Mouse (Mus musculus) lung, embryonic 16.5 days (tissue): ENCODE measurements around the gene Pdap1. TPM values are rescaled to one million over a fixed set of nuclear protein-coding genes. Genes with fewer than 3 reads are reported as not detected.

ENCODE experiments used
- polyA plus RNA-seq: library from polyadenylated mRNA; unstranded; fragments of >200 nt; fragmentation: Nextera tagmentation; extraction: Ambion mirVana; gene quantifications from 2 replicates; pipeline ENCODE4 v1.2.1, GENCODE M21; 2015

Pdap1 gene
- polyA plus RNA-seq, 1 experiment from 2014 or later = 94.0 TPM

Other genes with a start within 250 kb of the Pdap1 start
- 9.5 and 15.6 TPM in 2 replicates for gene Smurf1, start 174.4 kb downstream of the Pdap1 start, polyA plus RNA-seq
- 0.25 TPM in 1 of 2 replicates, not detected in the other for gene Gm4871, start 107.5 kb downstream of the Pdap1 start, polyA plus RNA-seq
- gene 1700018F24Rik, start 97.2 kb downstream of the Pdap1 start, polyA plus RNA-seq = 0.23 TPM in 1 of 2 replicates, not detected in the other
- 146 and 150 TPM in 2 replicates for gene Arpc1a, start 56.4 kb downstream of the Pdap1 start, polyA plus RNA-seq
- gene Kpna7, start 56.2 kb downstream of the Pdap1 start, polyA plus RNA-seq = not detected in 2 replicates
- gene Arpc1b, start 26.0 kb downstream of the Pdap1 start, polyA plus RNA-seq = 379 and 391 TPM in 2 replicates
- 178 and 181 TPM in 2 replicates for gene Bud31, start 124 bp upstream of the Pdap1 start, polyA plus RNA-seq
- 15.7 and 15.9 TPM in 2 replicates for gene Ptcd1, start 26.9 kb upstream of the Pdap1 start, polyA plus RNA-seq
- gene Cpsf4, start 27.0 kb upstream of the Pdap1 start, polyA plus RNA-seq = 49.1 and 50.4 TPM in 2 replicates
- gene Atp5j2, start 51.8 kb upstream of the Pdap1 start, polyA plus RNA-seq = 672 and 734 TPM in 2 replicates
- gene Zkscan14, start 61.6 kb upstream of the Pdap1 start, polyA plus RNA-seq = 9.4 and 10.9 TPM in 2 replicates
- 12.0 and 12.4 TPM in 2 replicates for gene Zkscan5, start 64.3 kb upstream of the Pdap1 start, polyA plus RNA-seq
- 33.9 and 36.5 TPM in 2 replicates for gene Zfp655, start 91.5 kb upstream of the Pdap1 start, polyA plus RNA-seq
- gene Zscan25, start 140.3 kb upstream of the Pdap1 start, polyA plus RNA-seq = 0.15 and 0.57 TPM in 2 replicates
- gene Cyp3a57, start 205.0 kb upstream of the Pdap1 start, polyA plus RNA-seq = not detected in 2 replicates